Mouse (Mus musculus): ENCODE measurements around the gene Rpa2.

- no peak for TF ChIP-seq CTCF (IDR thresholded peaks at IDR 0.05; ENCODE audit: control insufficient read depth, insufficient read depth, insufficient replicate concordance, low read depth, low read length)
- TF ChIP-seq POLR2A (IDR thresholded peaks at IDR 0.05; ENCODE audit: control insufficient read depth, low read depth, low read length): no peak
Measured at GRCm38 (mm10) chr4:132747664-132748259, 20.4 kb upstream of the Rpa2 start.
